Mouse (Mus musculus) forebrain, embryonic 12.5 days (tissue): Measurements from ENCODE around the gene Acyp1. TPM values are rescaled to one million over a fixed set of nuclear protein-coding genes. Genes with fewer than 3 reads are reported as not detected.

Experiments used
- ATAC-seq: fragments of 200-750 bp; cut with Nextera tagmentation; 2 replicates; pipeline ENCODE4 v1.8.0; 2017; ENCODE audit warnings: moderate TSS enrichment; ENCODE audit not compliant: low FRiP score
- H3K27ac ChIP-seq: fragments of 300-500 bp; sonication (generic); 2 replicates; pipeline ENCODE4 v1.5.1; 2016; ENCODE audit warnings: mild to moderate bottlenecking
- H3K27me3 ChIP-seq: fragments of 300-500 bp; sonication (generic); 2 replicates; pipeline ENCODE4 v1.6.1; 2016; ENCODE audit warnings: mild to moderate bottlenecking
- H3K36me3 ChIP-seq: fragments of 300-500 bp; sonication (generic); replicated peaks from 2 replicates; pipeline ENCODE4 v1.6.1; 2016; ENCODE audit warnings: mild to moderate bottlenecking
- H3K4me1 ChIP-seq: fragments of 300-500 bp; sonication (generic); 2 replicates; pipeline ENCODE4 v1.6.1; 2016
- H3K4me2 ChIP-seq: fragments of 300-500 bp; sonication (generic); 2 replicates; pipeline ENCODE4 v1.6.1; 2016; ENCODE audit warnings: mild to moderate bottlenecking, moderate library complexity
- H3K4me3 ChIP-seq: fragments of 300-500 bp; sonication (generic); replicated peaks from 2 replicates; pipeline ENCODE4 v1.5.1; 2016; ENCODE audit warnings: mild to moderate bottlenecking
- H3K9ac ChIP-seq: fragments of 300-500 bp; sonication (generic); 2 replicates; pipeline ENCODE4 v1.6.1; 2016; ENCODE audit warnings: mild to moderate bottlenecking
- H3K9me3 ChIP-seq: fragments of 300-500 bp; sonication (generic); 2 replicates; pipeline ENCODE4 v1.6.1; 2016
- WGBS: fragments of 180-500 bp; shearing (Covaris S2); methylation state at CpG from one replicate; pipeline ENCODE4 v1.1.7; 2016; 5-methylcytosine and 5-hydroxymethylcytosine counted together
- polyA plus RNA-seq: library from polyadenylated mRNA; unstranded; fragments of >200 nt; fragmentation: Nextera tagmentation; extraction: Ambion mirVana; gene quantifications from 2 replicates; pipeline ENCODE4 v1.2.1, GENCODE M21; 2016

The Acyp1 gene
- polyA plus RNA-seq, 1 experiment from 2014 or later = 62.1 TPM

GRCm38 (mm10) chr12:85263190-85263589 is 25.0 kb downstream of the Acyp1 start:
- H3K36me3 ChIP-seq = 0 out of 2 replicates have a peak, but pooled peaks cover 2% of the 10 kb centered on the region
- H3K4me1 ChIP-seq = no peaks in the 10 kb centered on the region
- H3K9ac ChIP-seq = no peak overlapping the region
- H3K4me2 ChIP-seq = no peak overlapping the region
- H3K9me3 ChIP-seq = no peaks in the 10 kb centered on the region
- no peak overlapping the region for H3K4me3 ChIP-seq
- WGBS = 78% methylated on average over 5 of the region's 5 CpGs
- H3K27ac ChIP-seq = no peak overlapping the region
- H3K27me3 ChIP-seq = no peaks in the 10 kb centered on the region
- no peak for ATAC-seq

DNA sequence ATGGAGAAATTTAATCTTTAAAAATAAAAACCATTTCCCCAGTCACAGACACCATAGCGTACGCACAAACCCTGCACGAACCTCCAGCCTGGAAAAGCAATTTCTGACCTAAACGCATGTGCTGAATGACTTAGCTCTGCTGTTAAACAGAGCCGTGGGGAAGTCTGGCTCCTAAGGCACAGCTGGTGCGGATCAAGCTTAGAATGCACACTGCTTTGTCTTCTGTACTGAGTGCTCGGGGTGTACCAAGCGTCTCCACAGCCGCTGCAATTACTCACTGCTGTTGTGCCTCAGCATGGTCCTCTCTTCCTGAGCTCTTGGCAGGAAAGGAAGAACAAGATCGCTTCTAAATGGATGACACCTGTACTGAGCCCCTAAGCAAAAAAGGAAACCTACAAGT is 25.7 kb downstream of the Acyp1 start:
- Histone ChIP-seq H3K4me3 (no peak overlapping the region), H3K4me1 (no peaks in the 10 kb centered on the region), H3K9ac (no peak overlapping the region), H3K4me2 (no peak overlapping the region), H3K27me3 (no peaks in the 10 kb centered on the region), H3K27ac (no peak overlapping the region), H3K36me3 (0 out of 2 replicates have a peak, but pooled peaks cover 4% of the 10 kb centered on the region), H3K9me3 (no peaks in the 10 kb centered on the region)
- WGBS = 59% methylated on average over 10 of the region's 10 CpGs
- ATAC-seq = no peak

DNA sequence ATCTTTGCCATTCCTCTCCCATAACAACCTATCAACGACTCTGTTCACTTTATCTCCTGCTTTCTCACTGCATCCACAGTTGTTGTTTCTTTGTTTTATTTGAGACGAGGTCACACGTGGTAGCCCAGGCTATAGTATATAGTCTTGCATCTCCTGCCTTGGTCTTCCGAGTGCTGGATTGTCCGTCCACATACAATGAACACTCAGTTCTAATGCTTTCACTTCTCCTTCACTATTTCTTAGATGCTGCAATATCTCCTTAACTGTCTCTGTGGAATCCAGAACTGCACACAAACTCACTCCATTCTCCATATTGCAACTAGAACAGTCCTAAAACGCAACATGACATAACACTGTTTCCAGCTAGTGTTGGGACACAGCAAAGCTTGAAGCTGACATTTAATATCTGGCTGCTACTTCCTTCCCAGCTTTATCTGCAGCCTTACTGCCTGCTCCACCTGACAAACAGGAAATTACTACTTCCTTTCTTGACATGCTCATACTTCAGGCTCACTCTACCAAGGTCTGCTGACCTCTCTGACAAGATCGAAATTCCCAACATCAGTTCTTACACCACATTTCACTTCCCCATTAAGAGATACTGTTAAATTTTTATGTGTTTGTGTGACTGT is 31.1 kb downstream of the Acyp1 start:
- no peak for ATAC-seq
- 88% methylated on average over 7 of the region's 7 CpGs for WGBS

DNA sequence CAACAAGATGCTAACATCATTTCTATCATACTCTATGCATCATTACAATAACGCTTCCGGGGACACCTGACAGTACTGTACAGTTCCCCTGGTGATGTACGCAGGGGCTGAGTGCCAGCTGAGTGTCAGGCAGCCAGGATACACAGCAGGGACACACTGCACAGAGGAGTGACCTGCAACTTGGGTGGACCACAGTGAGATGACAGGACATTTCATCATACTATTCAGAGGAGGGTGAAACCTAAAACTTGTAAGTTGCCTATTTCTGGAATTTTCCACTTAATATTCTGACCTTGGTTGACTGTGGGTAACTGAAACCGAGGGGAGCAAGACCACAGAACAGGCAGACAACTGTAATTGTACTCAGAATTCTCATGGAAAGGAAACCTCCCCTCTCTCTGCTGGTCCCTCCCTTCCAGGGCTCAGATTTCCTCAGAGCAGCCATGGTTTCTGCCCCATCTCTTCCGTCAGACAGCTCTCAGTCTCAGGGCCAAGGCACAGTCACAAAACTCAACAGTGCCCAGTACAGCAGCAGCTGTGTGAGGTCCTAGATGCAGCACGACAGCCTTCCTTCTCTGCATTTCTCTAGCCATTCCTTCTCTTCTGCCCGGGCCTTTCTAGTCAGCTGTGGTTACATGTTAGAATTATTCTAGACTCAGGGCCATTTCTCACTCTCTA is 32.0 kb downstream of the Acyp1 start:
- Histone ChIP-seq H3K36me3 (0 out of 2 replicates have a peak, but pooled peaks cover 4% of the 10 kb centered on the region), H3K27me3 (no peaks in the 10 kb centered on the region), H3K9me3 (no peaks in the 10 kb centered on the region), H3K9ac (no peak overlapping the region), H3K4me2 (no peak overlapping the region), H3K4me1 (no peaks in the 10 kb centered on the region), H3K4me3 (no peak overlapping the region), H3K27ac (no peak overlapping the region)
- 78% methylated on average over 7 of the region's 7 CpGs for WGBS
- no peak for ATAC-seq

More for the DNA sequence above, 31.1 kb downstream of the Acyp1 start:
- Histone ChIP-seq H3K27me3 (no peaks in the 10 kb centered on the region), H3K4me1 (no peaks in the 10 kb centered on the region), H3K4me3 (no peak overlapping the region), H3K36me3 (0 out of 2 replicates have a peak, but pooled peaks cover 4% of the 10 kb centered on the region), H3K27ac (no peak overlapping the region), H3K9ac (no peak overlapping the region), H3K4me2 (no peak overlapping the region), H3K9me3 (no peaks in the 10 kb centered on the region)

- H3K27me3 ChIP-seq = no peaks in the 10 kb centered on the region
- H3K9me3 ChIP-seq = no peaks in the 10 kb centered on the region
- H3K9ac ChIP-seq = no peak overlapping the region
- ATAC-seq = no peak
- H3K4me3 ChIP-seq = no peak overlapping the region
- H3K4me1 ChIP-seq = no peaks in the 10 kb centered on the region
- no peak overlapping the region for H3K27ac ChIP-seq
- H3K4me2 ChIP-seq = no peak overlapping the region
- H3K36me3 ChIP-seq = no peaks in the 10 kb centered on the region; the same call in 1 of the 2 replicates
- 85% methylated on average over 3 of the region's 3 CpGs for WGBS
Observed at GRCm38 (mm10) chr12:85252083-85252482, 36.2 kb downstream of the Acyp1 start.

GRCm38 (mm10) chr12:85237553-85237952 is 50.7 kb downstream of the Acyp1 start:
- H3K36me3 ChIP-seq = 0 out of 2 replicates have a peak, but pooled peaks cover 5% of the 10 kb centered on the region
- no peak overlapping the region for H3K9ac ChIP-seq
- no peak overlapping the region for H3K4me3 ChIP-seq
- WGBS = 94% methylated on average over 5 of the region's 5 CpGs
- no peaks in the 10 kb centered on the region for H3K9me3 ChIP-seq
- no peak overlapping the region for H3K27ac ChIP-seq
- ATAC-seq = no peak
- no peak overlapping the region for H3K4me2 ChIP-seq
- no peaks in the 10 kb centered on the region for H3K4me1 ChIP-seq
- no peaks in the 10 kb centered on the region for H3K27me3 ChIP-seq

GRCm38 (mm10) chr12:85233376-85234358 is 54.6 kb downstream of the Acyp1 start:
- Histone ChIP-seq H3K27me3 (no peaks in the 10 kb centered on the region), H3K9ac (no peak overlapping the region), H3K4me3 (no peak overlapping the region), H3K4me2 (no peak overlapping the region), H3K36me3 (0 out of 2 replicates have a peak, but pooled peaks cover 5% of the 10 kb centered on the region), H3K9me3 (no peaks in the 10 kb centered on the region), H3K4me1 (no peaks in the 10 kb centered on the region), H3K27ac (no peak overlapping the region)
- WGBS = 85% methylated on average over 21 of the region's 21 CpGs
- ATAC-seq = no peak

DNA sequence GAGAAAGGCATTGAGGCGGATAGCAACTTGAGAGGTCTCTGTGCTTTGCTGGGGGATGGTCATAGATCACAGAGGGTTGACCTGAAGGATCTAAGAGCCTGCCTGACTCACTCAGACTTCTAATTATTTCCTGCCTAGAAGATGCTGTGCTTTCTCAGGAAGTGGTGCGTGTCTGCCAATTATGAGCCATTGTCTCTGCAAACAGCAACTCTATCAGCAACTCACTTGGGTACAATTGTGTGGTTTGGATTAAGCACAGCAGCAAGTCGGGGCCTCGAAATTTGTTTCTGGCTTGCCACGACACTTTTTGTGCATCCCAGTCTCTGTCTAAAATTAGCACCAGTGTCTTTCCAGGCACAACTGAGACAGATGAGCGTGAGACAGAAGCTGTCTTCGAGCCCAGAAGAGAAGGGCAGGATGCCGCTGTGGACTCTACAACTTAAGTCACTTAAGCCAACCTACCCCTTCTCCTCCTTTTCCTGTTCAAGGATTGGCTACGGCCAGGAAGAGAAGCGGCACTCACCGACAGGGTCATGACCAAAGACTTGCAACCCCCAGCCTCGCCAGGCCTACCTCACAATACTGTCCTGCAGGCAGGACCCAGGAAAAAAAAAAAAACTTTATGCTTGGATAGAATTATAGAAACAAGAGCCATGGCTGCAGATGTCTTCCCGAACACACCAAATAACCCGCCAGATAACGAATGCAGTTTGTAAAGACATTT is 60.2 kb downstream of the Acyp1 start:
- Histone ChIP-seq H3K9ac (no peak overlapping the region), H3K27me3 (no peaks in the 10 kb centered on the region), H3K4me3 (no peak overlapping the region), H3K27ac (no peak overlapping the region), H3K9me3 (no peaks in the 10 kb centered on the region), H3K36me3 (peaks cover 46% of the 10 kb centered on the region), H3K4me1 (no peaks in the 10 kb centered on the region), H3K4me2 (no peak overlapping the region)
- ATAC-seq = no peak
- WGBS = 61% methylated on average over 15 of the region's 15 CpGs

- no peak for ATAC-seq
Observed at GRCm38 (mm10) chr12:85227227-85227626, 61.0 kb downstream of the Acyp1 start.

More at GRCm38 (mm10) chr12:85227227-85227626, 61.0 kb downstream of the Acyp1 start:
- no peak overlapping the region for H3K9ac ChIP-seq
- H3K27ac ChIP-seq = no peak overlapping the region
- no peaks in the 10 kb centered on the region for H3K9me3 ChIP-seq
- H3K4me2 ChIP-seq = no peak overlapping the region
- H3K36me3 ChIP-seq = peaks cover 54% of the 10 kb centered on the region
- H3K4me1 ChIP-seq = no peaks in the 10 kb centered on the region
- H3K27me3 ChIP-seq = no peaks in the 10 kb centered on the region
- H3K4me3 ChIP-seq = no peak overlapping the region
- 80% methylated on average over 7 of the region's 7 CpGs for WGBS
